Mouse (Mus musculus): Measurements from ENCODE around the gene Eps8l1. TPM values are rescaled to one million over a fixed set of nuclear protein-coding genes. Genes with fewer than 3 reads are reported as not detected.

Gene Eps8l1
- polyA plus RNA-seq, 1 experiment from 2014 or later = 3.8 TPM

- H3K27me3 ChIP-seq (ENCODE audit: control insufficient read depth, insufficient read depth, low read length) = peaks cover 37% of the 10 kb centered on the region
- no peak overlapping the region for H3K27ac ChIP-seq (ENCODE audit: low read depth, low read length)
- H3K4me2 ChIP-seq = peak overlapping the region; percentile 49
- 4% methylated on average over 35 of the region's 35 CpGs for WGBS
- no peaks in the 10 kb centered on the region for H3K36me3 ChIP-seq (ENCODE audit: control insufficient read depth, insufficient read depth, low read length)
- peak overlapping the region; percentile 24 for H3K4me3 ChIP-seq (ENCODE audit: low read depth, low read length)
- H3K9me3 ChIP-seq (ENCODE audit: control insufficient read depth, low read length) = no peaks in the 10 kb centered on the region
- H3K4me1 ChIP-seq (ENCODE audit: control insufficient read depth, insufficient read depth, low read length) = peaks cover 6% of the 10 kb centered on the region; the same call in 1 of the 2 replicates
- peak; percentile 61 for ATAC-seq (ENCODE audit: low FRiP score)
- peak overlapping the region; percentile 44 for H3K9ac ChIP-seq (ENCODE audit: low read length)
- DNase-seq (ENCODE audit: low spot score, missing footprints) = peak; percentile 96
Measured at GRCm38 (mm10) chr7:4470275-4471178, 10.1 kb downstream of the Eps8l1 start.

GRCm38 (mm10) chr7:4471179-4471555, 10.7 kb downstream of the Eps8l1 start:
- H3K4me2 ChIP-seq = peak overlapping the region; percentile 49
- under 1% methylated on average over 24 of the region's 24 CpGs for WGBS
- H3K9ac ChIP-seq (ENCODE audit: low read length) = peak overlapping the region; percentile 44

DNA sequence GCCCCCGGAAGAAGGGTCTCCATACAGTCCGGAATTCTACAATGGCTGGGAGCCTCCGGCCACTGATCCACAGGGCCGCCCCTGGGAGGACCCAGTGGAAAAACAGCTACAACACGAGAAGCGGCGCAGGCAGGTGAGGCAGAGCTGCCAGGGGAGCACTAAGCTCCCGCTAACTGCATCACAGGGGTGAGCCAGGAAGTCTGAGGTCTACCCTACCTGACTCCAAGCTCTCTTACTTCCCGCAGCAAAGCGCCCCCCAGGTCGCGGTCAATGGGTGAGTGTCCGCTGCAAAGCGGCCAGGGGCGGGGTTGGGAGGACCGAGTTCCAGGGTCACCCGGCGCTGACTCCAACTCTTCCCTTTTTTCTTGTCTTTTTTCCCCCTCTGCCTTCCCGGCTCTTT, 13.5 kb downstream of the Eps8l1 start:
- Histone ChIP-seq H3K4me3 (ENCODE audit: low read depth, low read length) (no peak overlapping the region), H3K9me3 (ENCODE audit: control insufficient read depth, low read length) (no peaks in the 10 kb centered on the region), H3K9ac (ENCODE audit: low read length) (no peak overlapping the region), H3K4me1 (ENCODE audit: control insufficient read depth, insufficient read depth, low read length) (peaks cover 12% of the 10 kb centered on the region), H3K36me3 (ENCODE audit: control insufficient read depth, insufficient read depth, low read length) (no peaks in the 10 kb centered on the region), H3K27ac (ENCODE audit: low read depth, low read length) (no peak overlapping the region), H3K4me2 (no peak overlapping the region), H3K27me3 (ENCODE audit: control insufficient read depth, insufficient read depth, low read length) (peaks cover 37% of the 10 kb centered on the region)
- DNase-seq (ENCODE audit: low spot score, missing footprints) = no peak
- ATAC-seq (ENCODE audit: low FRiP score) = no peak
- 7% methylated on average over 19 of the region's 19 CpGs for WGBS

More at GRCm38 (mm10) chr7:4471179-4471555, 10.7 kb downstream of the Eps8l1 start:
- H3K4me1 ChIP-seq (ENCODE audit: control insufficient read depth, insufficient read depth, low read length) = peaks cover 6% of the 10 kb centered on the region; the same call in 1 of the 2 replicates
- no peaks in the 10 kb centered on the region for H3K9me3 ChIP-seq (ENCODE audit: control insufficient read depth, low read length)
- ATAC-seq (ENCODE audit: low FRiP score) = peak; percentile 86
- H3K36me3 ChIP-seq (ENCODE audit: control insufficient read depth, insufficient read depth, low read length) = no peaks in the 10 kb centered on the region
- peaks cover 37% of the 10 kb centered on the region for H3K27me3 ChIP-seq (ENCODE audit: control insufficient read depth, insufficient read depth, low read length)
- no peak overlapping the region for H3K27ac ChIP-seq (ENCODE audit: low read depth, low read length)
- H3K4me3 ChIP-seq (ENCODE audit: low read depth, low read length) = peak overlapping the region; percentile 24
- peak; percentile 95 for DNase-seq (ENCODE audit: low spot score, missing footprints)

DNA sequence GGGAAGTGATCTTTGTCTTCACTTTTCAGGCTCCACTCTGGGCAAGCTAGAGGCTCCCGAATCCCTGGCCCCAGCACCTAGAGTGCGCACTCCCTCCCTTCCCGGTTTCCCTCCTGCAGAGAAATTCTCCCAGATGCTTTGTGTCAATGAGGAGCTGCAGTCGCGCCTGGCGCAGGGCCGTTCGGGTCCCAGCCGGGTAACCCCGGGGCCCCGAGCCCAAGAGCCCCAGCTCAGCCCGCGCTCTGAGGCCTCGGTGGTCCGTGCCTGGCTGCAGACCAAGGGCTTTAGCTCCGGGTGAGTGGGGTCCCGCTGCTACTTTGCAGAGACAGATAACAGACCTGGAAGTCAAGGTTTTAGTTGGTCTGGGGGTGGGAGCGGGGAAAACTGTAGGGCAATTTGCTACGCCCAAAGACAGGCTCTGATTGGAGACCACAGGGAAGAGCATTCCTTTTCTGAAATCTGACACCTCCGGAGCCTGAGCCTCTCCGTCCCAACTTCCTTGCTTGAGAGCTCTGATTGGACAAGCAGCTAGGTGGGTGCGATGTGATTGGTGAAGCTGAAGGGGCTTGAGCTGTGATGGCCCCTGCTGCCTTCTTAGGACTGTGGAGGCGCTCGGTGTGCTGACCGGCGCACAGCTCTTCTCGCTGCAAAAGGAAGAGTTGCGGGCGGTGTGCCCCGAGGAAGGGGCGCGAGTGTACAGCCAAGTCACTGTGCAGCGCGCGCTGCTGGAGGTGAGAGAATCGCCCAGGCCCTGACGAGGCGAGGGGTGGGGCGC, 17.7 kb downstream of the Eps8l1 start:
- ATAC-seq (ENCODE audit: low FRiP score) = peak; percentile 99
- H3K36me3 ChIP-seq (ENCODE audit: control insufficient read depth, insufficient read depth, low read length) = peaks cover 12% of the 10 kb centered on the region
- H3K9me3 ChIP-seq (ENCODE audit: control insufficient read depth, low read length) = no peaks in the 10 kb centered on the region
- peak overlapping the region; percentile 86 for H3K4me2 ChIP-seq
- H3K4me1 ChIP-seq (ENCODE audit: control insufficient read depth, insufficient read depth, low read length) = peaks cover 12% of the 10 kb centered on the region
- peak overlapping the region; percentile 48 for H3K4me3 ChIP-seq (ENCODE audit: low read depth, low read length)
- peak; percentile 97 for DNase-seq (ENCODE audit: low spot score, missing footprints)
- WGBS = under 1% methylated on average over 39 of the region's 39 CpGs
- peak overlapping the region; percentile 80 for H3K27ac ChIP-seq (ENCODE audit: low read depth, low read length)
- peak overlapping the region; percentile 65 for H3K9ac ChIP-seq (ENCODE audit: low read length)
- H3K27me3 ChIP-seq (ENCODE audit: control insufficient read depth, insufficient read depth, low read length) = peaks cover 10% of the 10 kb centered on the region

- peak overlapping the region; percentile 65 for H3K9ac ChIP-seq (ENCODE audit: low read length)
- H3K27ac ChIP-seq (ENCODE audit: low read depth, low read length) = peak overlapping the region; percentile 77
- H3K9me3 ChIP-seq (ENCODE audit: control insufficient read depth, low read length) = no peaks in the 10 kb centered on the region
- H3K4me3 ChIP-seq (ENCODE audit: low read depth, low read length) = peak overlapping the region; percentile 48
- H3K27me3 ChIP-seq (ENCODE audit: control insufficient read depth, insufficient read depth, low read length) = peaks cover 5% of the 10 kb centered on the region; the same call in 1 of the 2 replicates
- H3K4me2 ChIP-seq = peak overlapping the region; percentile 86
- peaks cover 18% of the 10 kb centered on the region for H3K36me3 ChIP-seq (ENCODE audit: control insufficient read depth, insufficient read depth, low read length)
- under 1% methylated on average over 16 of the region's 16 CpGs for WGBS
- ATAC-seq (ENCODE audit: low FRiP score) (peak; percentile 30), DNase-seq (ENCODE audit: low spot score, missing footprints) (peak; percentile 94)
- peaks cover 12% of the 10 kb centered on the region for H3K4me1 ChIP-seq (ENCODE audit: control insufficient read depth, insufficient read depth, low read length)
Measured at GRCm38 (mm10) chr7:4478796-4479291, 18.4 kb downstream of the Eps8l1 start.

DNA sequence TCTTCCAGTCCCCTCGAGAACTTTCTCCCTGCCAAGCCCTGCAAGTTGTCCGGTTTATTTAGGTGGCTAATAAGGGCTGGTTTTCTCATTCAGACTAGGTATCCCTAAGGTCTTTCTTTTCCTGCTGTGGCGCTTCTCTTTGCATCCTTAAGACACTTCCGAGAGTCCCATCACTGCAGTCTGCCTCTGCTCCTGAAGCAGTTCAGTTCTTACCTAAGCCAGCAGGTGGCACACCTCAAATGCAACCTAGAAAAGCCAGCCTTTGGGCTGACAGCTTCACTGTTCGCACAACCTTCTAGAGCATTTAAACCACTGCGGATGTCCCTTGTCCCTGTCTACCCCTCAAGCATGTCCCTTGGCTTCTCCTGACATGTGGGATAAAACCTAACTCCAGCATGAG, 19.2 kb downstream of the Eps8l1 start:
- ATAC-seq (ENCODE audit: low FRiP score) (no peak), DNase-seq (ENCODE audit: low spot score, missing footprints) (peak; percentile 91)
- no peaks in the 10 kb centered on the region for H3K9me3 ChIP-seq (ENCODE audit: control insufficient read depth, low read length)
- no peak overlapping the region for H3K27ac ChIP-seq (ENCODE audit: low read depth, low read length)
- no peak overlapping the region for H3K4me3 ChIP-seq (ENCODE audit: low read depth, low read length)
- no peak overlapping the region; the same call in 1 of the 2 replicates for H3K4me2 ChIP-seq
- 28% methylated on average over 6 of the region's 6 CpGs for WGBS
- H3K36me3 ChIP-seq (ENCODE audit: control insufficient read depth, insufficient read depth, low read length) = peaks cover 23% of the 10 kb centered on the region
- H3K27me3 ChIP-seq (ENCODE audit: control insufficient read depth, insufficient read depth, low read length) = no peaks in the 10 kb centered on the region
- H3K9ac ChIP-seq (ENCODE audit: low read length) = no peak overlapping the region
- H3K4me1 ChIP-seq (ENCODE audit: control insufficient read depth, insufficient read depth, low read length) = peaks cover 12% of the 10 kb centered on the region

- no peaks in the 10 kb centered on the region for H3K9me3 ChIP-seq (ENCODE audit: control insufficient read depth, low read length)
- 86% methylated on average over 12 of the region's 12 CpGs for WGBS
- no peak overlapping the region for H3K9ac ChIP-seq (ENCODE audit: low read length)
- no peak overlapping the region for H3K4me3 ChIP-seq (ENCODE audit: low read depth, low read length)
- no peak for ATAC-seq (ENCODE audit: low FRiP score)
- DNase-seq (ENCODE audit: low spot score, missing footprints) = no peak
- H3K4me1 ChIP-seq (ENCODE audit: control insufficient read depth, insufficient read depth, low read length) = peaks cover 12% of the 10 kb centered on the region
- peaks cover 26% of the 10 kb centered on the region for H3K36me3 ChIP-seq (ENCODE audit: control insufficient read depth, insufficient read depth, low read length)
- no peak overlapping the region for H3K4me2 ChIP-seq
- no peak overlapping the region for H3K27ac ChIP-seq (ENCODE audit: low read depth, low read length)
- no peaks in the 10 kb centered on the region for H3K27me3 ChIP-seq (ENCODE audit: control insufficient read depth, insufficient read depth, low read length)
Measured at GRCm38 (mm10) chr7:4482281-4482680, 21.8 kb downstream of the Eps8l1 start.

- 92% methylated on average over 6 of the region's 6 CpGs for WGBS
- Histone ChIP-seq H3K4me1 (ENCODE audit: control insufficient read depth, insufficient read depth, low read length) (no peaks in the 10 kb centered on the region), H3K27ac (ENCODE audit: low read depth, low read length) (no peak overlapping the region), H3K36me3 (ENCODE audit: control insufficient read depth, insufficient read depth, low read length) (peaks cover 8% of the 10 kb centered on the region), H3K9me3 (ENCODE audit: control insufficient read depth, low read length) (no peaks in the 10 kb centered on the region), H3K4me2 (no peak overlapping the region), H3K27me3 (ENCODE audit: control insufficient read depth, insufficient read depth, low read length) (no peaks in the 10 kb centered on the region), H3K9ac (ENCODE audit: low read length) (no peak overlapping the region), H3K4me3 (ENCODE audit: low read depth, low read length) (no peak overlapping the region)
- ATAC-seq (ENCODE audit: low FRiP score) (no peak), DNase-seq (ENCODE audit: low spot score, missing footprints) (no peak)
Measured at GRCm38 (mm10) chr7:4491308-4491707, 30.8 kb downstream of the Eps8l1 start.
